Mouse (Mus musculus) brain, embryonic 14.5 days (tissue): Measurements from ENCODE around the gene Npff.

Experiments used
- CTCF ChIP-seq: fragments of 200-500 bp; IDR thresholded peaks from 2 replicates; pipeline ENCODE4 v1.5.1; 2012; ENCODE audit warnings: inconsistent platforms, mild to moderate bottlenecking, moderate library complexity, borderline replicate concordance; ENCODE audit not compliant: insufficient read depth, insufficient read length; ENCODE audit errors: extremely low read depth
- POLR2A ChIP-seq: fragments of 200-500 bp; IDR thresholded peaks from 2 replicates; pipeline ENCODE4 v1.6.1; 2012; ENCODE audit warnings: mild to moderate bottlenecking, inconsistent platforms, borderline replicate concordance; ENCODE audit not compliant: poor library complexity, insufficient read depth, insufficient read length, severe bottlenecking; ENCODE audit errors: extremely low read depth

- TF ChIP-seq CTCF: no peak
- TF ChIP-seq POLR2A: no peak
Observed at GRCm38 (mm10) chr15:102572081-102572480, 47.3 kb upstream of the Npff start.
